Comparison of ENCODE assay signal across 8 mouse cellular contexts in the genomic region with DNA sequence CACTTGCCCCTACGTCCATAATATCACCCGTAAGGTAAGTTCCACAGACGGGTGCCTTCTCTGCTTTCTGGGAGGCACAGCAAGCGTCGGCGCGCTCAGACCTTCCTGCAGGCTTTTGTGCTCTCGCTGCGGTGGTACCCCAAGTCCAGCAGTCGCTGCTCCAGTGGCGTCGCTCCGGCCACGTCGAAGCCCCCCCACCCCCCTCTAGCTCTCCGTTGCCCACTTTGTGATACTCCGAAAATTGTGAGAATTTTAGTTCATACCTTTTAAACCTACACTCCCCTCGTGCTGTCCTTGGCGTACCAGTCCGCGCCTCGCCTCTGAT. TPM values are rescaled to one million over a fixed set of nuclear protein-coding genes. Genes with fewer than 3 reads are reported as not detected.
A peak's percentile ranks its signal among the peaks of the same experiment; 100 is the strongest.
DNase-seq lines count a peak whose midpoint lies in the region; ATAC-seq and TF ChIP-seq lines count a peak whose summit lies in the region.

No protein-coding gene starts in this region.

- no peaks in the 10 kb centered on the region; the same call in 1 of the 2 replicates for H3K4me1 ChIP-seq in kidney, adult 2 months (ENCODE audit: control insufficient read depth, insufficient read depth, low read length)
- peaks cover 17% of the 10 kb centered on the region for H3K4me1 ChIP-seq in hindbrain, embryonic 12.5 days
- peaks cover 16% of the 10 kb centered on the region for H3K4me1 ChIP-seq in midbrain, embryonic 12.5 days

- DNase-seq in kidney, adult 2 months = no peak
- DNase-seq in kidney, postnatal 14 days = no peak
- DNase-seq in T-cell, adult 2 months (ENCODE audit: low spot score) = no peak
- no peak for DNase-seq in spleen, postnatal 10 days (ENCODE audit: low spot score in 2 of 2)
- no peak for DNase-seq in yolk sac, embryonic 10.5 days (ENCODE audit: low spot score)

- peak overlapping the region; percentile 86 for H3K9ac ChIP-seq in hindbrain, embryonic 12.5 days
- peak overlapping the region; percentile 79 for H3K9ac ChIP-seq in midbrain, embryonic 12.5 days (replicated peaks)

- no peak overlapping the region for H3K27ac ChIP-seq in kidney, adult 2 months (ENCODE audit: insufficient read depth, low read depth, low read length)
- H3K27ac ChIP-seq in hindbrain, embryonic 12.5 days = peak overlapping the region; percentile 90
- peak overlapping the region; percentile 84 for H3K27ac ChIP-seq in midbrain, embryonic 12.5 days (replicated peaks)

- no peak for TF ChIP-seq POLR2A in kidney, adult 2 months (IDR thresholded peaks at IDR 0.05; ENCODE audit: low read depth, low read length)

- no peaks in the 10 kb centered on the region for H3K9me3 ChIP-seq in hindbrain, embryonic 12.5 days (replicated peaks)
- H3K9me3 ChIP-seq in midbrain, embryonic 12.5 days = no peaks in the 10 kb centered on the region

- H3K4me2 ChIP-seq in hindbrain, embryonic 12.5 days (replicated peaks) = peak overlapping the region; percentile 90
- H3K4me2 ChIP-seq in midbrain, embryonic 12.5 days (replicated peaks) = peak overlapping the region; percentile 93

- peak; percentile 0 for ATAC-seq in activated CD4-positive, CD25-positive, alpha-beta regulatory T cell, adult 4 months
- peak; percentile 43 for ATAC-seq in hindbrain, embryonic 12.5 days (ENCODE audit: low FRiP score)
- ATAC-seq in midbrain, embryonic 12.5 days (ENCODE audit: low FRiP score, low read depth) = peak; percentile 62; the same call in 1 of the 2 replicates

- WGBS in kidney, adult 2 months = under 1% methylated on average over 22 of the region's 22 CpGs
- WGBS in hindbrain, embryonic 12.5 days = under 1% methylated on average over 22 of the region's 22 CpGs
- under 1% methylated on average over 22 of the region's 22 CpGs for WGBS in midbrain, embryonic 12.5 days

- H3K36me3 ChIP-seq in kidney, adult 2 months (ENCODE audit: control insufficient read depth, insufficient read depth, low read length) = no peaks in the 10 kb centered on the region
- H3K36me3 ChIP-seq in hindbrain, embryonic 12.5 days = peaks cover 13% of the 10 kb centered on the region
- H3K36me3 ChIP-seq in midbrain, embryonic 12.5 days = peaks cover 21% of the 10 kb centered on the region

- TF ChIP-seq CTCF in kidney, adult 2 months (conservative IDR thresholded peaks at IDR 0.05; ENCODE audit: insufficient read depth, insufficient read length, low read depth, low read length) = no peak

- no peaks in the 10 kb centered on the region for H3K27me3 ChIP-seq in kidney, adult 2 months (replicated peaks; ENCODE audit: control insufficient read depth, insufficient read depth, low read length)
- H3K27me3 ChIP-seq in hindbrain, embryonic 12.5 days = no peaks in the 10 kb centered on the region
- no peaks in the 10 kb centered on the region for H3K27me3 ChIP-seq in midbrain, embryonic 12.5 days

- H3K4me3 ChIP-seq in kidney, adult 2 months (ENCODE audit: insufficient read depth, low read depth, low read length) = peak overlapping the region; percentile 74
- peak overlapping the region; percentile 75 for H3K4me3 ChIP-seq in hindbrain, embryonic 12.5 days
- H3K4me3 ChIP-seq in midbrain, embryonic 12.5 days = peak overlapping the region; percentile 83

RNA-seq across cellular contexts. Expression of a gene that starts 0.4 kb away (rescaled TPM):
- 4.1 and 4.5 TPM in 2 replicates for polyA plus RNA-seq in kidney, adult 2 months (2012; rRNA removed)
- 10 to 100 TPM; 61.8 to 80.2 TPM for polyA plus RNA-seq in activated CD4-positive, CD25-positive, alpha-beta regulatory T cell, adult 4 months (2017; shearing (Covaris generic))
- polyA plus RNA-seq in hindbrain, embryonic 12.5 days (2016; fragmentation: Nextera tagmentation; extraction: Ambion mirVana) = 86.2 and 92.4 TPM in 2 replicates
- 99.0 and 99.8 TPM in 2 replicates for polyA plus RNA-seq in midbrain, embryonic 12.5 days (2016; fragmentation: Nextera tagmentation; extraction: Ambion mirVana)

RNA-seq across cellular contexts. Expression of a gene that starts 26.8 kb away (rescaled TPM):
- 40.4 and 51.6 TPM in 2 replicates for polyA plus RNA-seq in kidney, adult 2 months (2012; rRNA removed)
- 10 to 100 TPM; 41.1 to 47.7 TPM for polyA plus RNA-seq in activated CD4-positive, CD25-positive, alpha-beta regulatory T cell, adult 4 months (2017; shearing (Covaris generic))
- 39.6 and 41.2 TPM in 2 replicates for polyA plus RNA-seq in hindbrain, embryonic 12.5 days (2016; fragmentation: Nextera tagmentation; extraction: Ambion mirVana)
- polyA plus RNA-seq in midbrain, embryonic 12.5 days (2016; fragmentation: Nextera tagmentation; extraction: Ambion mirVana) = 40.0 and 42.9 TPM in 2 replicates

Comparison
In these comparisons a context has a peak if more than half of its experiments do, and no peak if none do; other contexts are left out.
1. ATAC-seq: peak in every context shown above with its lines; median percentile 62 in midbrain, embryonic 12.5 days; 43 in hindbrain, embryonic 12.5 days; 0 in activated CD4-positive, CD25-positive, alpha-beta regulatory T cell, adult 4 months.
2. RNA of a gene that starts 0.4 kb away (polyA plus RNA-seq): 99.0 to 99.8 TPM in midbrain, embryonic 12.5 days, 86.2 to 92.4 TPM in hindbrain, embryonic 12.5 days and 61.8 to 80.2 TPM in activated CD4-positive, CD25-positive, alpha-beta regulatory T cell, adult 4 months; 4.1 to 4.5 TPM in kidney, adult 2 months; every median in the first group is over 10 times any median in the second.
3. Peak in every context shown above with its lines, with median percentiles within 50 percentile points of each other: H3K4me3 ChIP-seq.